ENCODE assay signal across 8 mouse cellular contexts in the genomic region with DNA sequence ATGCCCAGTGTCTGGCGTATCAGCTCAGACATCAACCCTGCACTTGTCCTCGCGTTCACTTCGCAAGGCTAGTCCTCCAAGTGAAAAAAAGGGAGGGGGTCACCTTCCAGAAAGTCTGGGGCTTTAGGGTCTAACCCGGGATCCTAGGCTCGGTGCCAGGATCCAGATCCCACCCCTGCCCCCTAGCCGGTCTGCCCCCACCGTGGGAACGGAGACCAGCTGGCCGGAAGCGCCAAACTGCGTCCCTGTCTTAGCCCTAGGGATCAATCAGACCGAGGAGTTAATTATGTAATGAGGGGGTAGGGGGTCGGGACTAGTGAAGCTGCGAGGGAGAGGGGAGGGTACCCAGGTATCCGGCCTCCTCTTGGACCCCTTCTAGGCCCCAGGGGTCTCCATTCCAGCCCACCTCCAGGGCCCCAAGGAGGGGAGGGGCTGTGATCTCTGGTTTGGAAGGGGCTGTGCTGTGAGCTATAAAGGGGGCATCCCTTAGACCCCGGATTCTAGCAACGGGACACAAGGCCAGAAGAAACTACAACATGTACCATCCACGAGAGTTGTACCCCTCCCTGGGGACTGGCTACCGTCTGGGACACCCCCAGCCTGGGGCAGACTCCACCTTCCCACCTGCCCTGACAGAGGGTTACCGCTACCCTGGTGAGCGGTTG. TPM values are rescaled to one million over a fixed set of nuclear protein-coding genes. Genes with fewer than 3 reads are reported as not detected.
DNase-seq lines count a peak whose midpoint lies in the region; ATAC-seq and TF ChIP-seq lines count a peak whose summit lies in the region.

A gene (plus strand): TSS at position 513 of the 665 bp plus-strand sequence.

- 8% methylated on average over 22 of the region's 22 CpGs for WGBS in heart, embryonic 14.5 days
- 16% methylated on average over 22 of the region's 22 CpGs for WGBS in liver, embryonic 13.5 days (ENCODE audit: insufficient replicate concordance)
- WGBS in stomach, postnatal 0 days, result 7% methylated on average over 22 of the region's 22 CpGs

- no peak for ATAC-seq in heart, embryonic 14.5 days (ENCODE audit: insufficient number of reproducible peaks, insufficient read depth, low FRiP score, low read depth)
- ATAC-seq in liver, embryonic 13.5 days (ENCODE audit: low read depth), result no peak
- no peak for ATAC-seq in stomach, postnatal 0 days (ENCODE audit: low FRiP score, low TSS enrichment)
- no peak for ATAC-seq in erythroid progenitor cell, adult 5-6 weeks (replicated peaks; ENCODE audit: low FRiP score, poor library complexity, severe bottlenecking)

- peaks cover 8% of the 10 kb centered on the region for H3K4me1 ChIP-seq in brown adipose tissue, adult 24 weeks (ENCODE audit: control insufficient read depth, insufficient read depth, insufficient read length, low read length)
- H3K4me1 ChIP-seq in heart, embryonic 14.5 days (ENCODE audit: control insufficient read depth in 2 of 2, insufficient read depth in 2 of 2, low read length in 2 of 2), result peaks cover 18 to 34% of the 10 kb centered on the region in 2 experiments
- peaks cover 65% of the 10 kb centered on the region for H3K4me1 ChIP-seq in liver, embryonic 13.5 days (replicated peaks)
- H3K4me1 ChIP-seq in stomach, postnatal 0 days (replicated peaks; ENCODE audit: control insufficient read depth, insufficient read depth), result peaks cover 9% of the 10 kb centered on the region

- H3K9me3 ChIP-seq in heart, embryonic 14.5 days (ENCODE audit: control insufficient read depth, low read length), result no peaks in the 10 kb centered on the region
- H3K9me3 ChIP-seq in liver, embryonic 13.5 days (replicated peaks), result no peaks in the 10 kb centered on the region
- no peaks in the 10 kb centered on the region for H3K9me3 ChIP-seq in stomach, postnatal 0 days (ENCODE audit: control insufficient read depth, low read length)

- peak within 1 kb of the TSS; percentile 58 for H3K27ac ChIP-seq in brown adipose tissue, adult 24 weeks (replicated peaks; ENCODE audit: low read depth, low read length)
- H3K27ac ChIP-seq in heart, embryonic 14.5 days (replicated peaks in 1 of 2; ENCODE audit: control insufficient read depth in 1 of 2, insufficient read depth in 1 of 2, low read depth in 2 of 2, low read length in 2 of 2), result peak within 1 kb of the TSS in 1 of 2 experiments; percentile 50; a peak in 2 of 4 replicates
- H3K27ac ChIP-seq in liver, embryonic 13.5 days, result peak within 1 kb of the TSS; percentile 26; the same call in 1 of the 2 replicates
- peak within 1 kb of the TSS; percentile 13; the same call in 1 of the 2 replicates for H3K27ac ChIP-seq in stomach, postnatal 0 days (replicated peaks)

- no peaks in the 10 kb centered on the region for H3K27me3 ChIP-seq in heart, embryonic 14.5 days (ENCODE audit: control insufficient read depth, insufficient read depth, low read length)
- no peaks in the 10 kb centered on the region for H3K27me3 ChIP-seq in liver, embryonic 13.5 days
- H3K27me3 ChIP-seq in stomach, postnatal 0 days (ENCODE audit: control insufficient read depth, insufficient read depth, low read length), result no peaks in the 10 kb centered on the region

- TF ChIP-seq CTCF in stomach, postnatal 0 days (IDR thresholded peaks at IDR 0.05; ENCODE audit: low read depth), result no peak

- H3K36me3 ChIP-seq in heart, embryonic 14.5 days (ENCODE audit: control insufficient read depth, insufficient read depth, low read length), result peaks cover 39% of the 10 kb centered on the region
- H3K36me3 ChIP-seq in liver, embryonic 13.5 days, result peaks cover 42% of the 10 kb centered on the region
- peaks cover 10% of the 10 kb centered on the region for H3K36me3 ChIP-seq in stomach, postnatal 0 days (ENCODE audit: control insufficient read depth, insufficient read depth, low read length)

- peak within 1 kb of the TSS; percentile 91 for H3K4me2 ChIP-seq in heart, embryonic 14.5 days (ENCODE audit: low read length)
- peak within 1 kb of the TSS; percentile 88 for H3K4me2 ChIP-seq in liver, embryonic 13.5 days
- peak within 1 kb of the TSS; percentile 95 for H3K4me2 ChIP-seq in stomach, postnatal 0 days (replicated peaks; ENCODE audit: low read depth)

- DNase-seq in heart, adult 11 months, result peak; percentile 97
- DNase-seq in heart, adult 8-10 months (ENCODE audit: low spot score), result no peak
- no peak for DNase-seq in liver, embryonic 13.5 days
- DNase-seq in stomach, postnatal 0 days (ENCODE audit: low spot score), result no peak
- DNase-seq in right cerebral cortex, postnatal 4 days, result no peak

- peak within 1 kb of the TSS; percentile 75 for H3K9ac ChIP-seq in heart, embryonic 14.5 days (ENCODE audit: low read length)
- H3K9ac ChIP-seq in liver, embryonic 13.5 days, result peak within 1 kb of the TSS; percentile 65
- H3K9ac ChIP-seq in stomach, postnatal 0 days (ENCODE audit: low read length), result peak within 1 kb of the TSS; percentile 56

- H3K4me3 ChIP-seq in brown adipose tissue, adult 24 weeks (ENCODE audit: insufficient read depth, low read depth, low read length), result peak within 1 kb of the TSS; percentile 58
- peak within 1 kb of the TSS; percentile 45 to 49 for H3K4me3 ChIP-seq in heart, embryonic 14.5 days (ENCODE audit: control insufficient read depth in 1 of 2, insufficient read depth in 1 of 2, low read depth in 1 of 2, low read length in 2 of 2)
- peak within 1 kb of the TSS; percentile 59 for H3K4me3 ChIP-seq in liver, embryonic 13.5 days (replicated peaks)
- H3K4me3 ChIP-seq in stomach, postnatal 0 days (ENCODE audit: low read depth, low read length), result peak within 1 kb of the TSS; percentile 44

- TF ChIP-seq EP300 in stomach, postnatal 0 days (optimal IDR thresholded peaks at IDR 0.05), result no peak

RNA-seq across cellular contexts. Expression of the gene that starts here (rescaled TPM):
- under 1 TPM; 0.40 to 0.49 (median 0.42) TPM for total RNA-seq in heart, adult 8-10 months (2022)
- polyA plus RNA-seq in brown adipose tissue, adult 24 weeks (2012; ENCODE audit: insufficient read depth, insufficient read length, missing spikeins), result not detected in 2 replicates
- 0.26 TPM in 1 of 2 replicates, not detected in the other for polyA plus RNA-seq in heart, embryonic 14.5 days (2014; fragmentation: Nextera tagmentation; extraction: Ambion mirVana)
- 0.35 and 0.45 TPM in 2 replicates for polyA plus RNA-seq in liver, embryonic 13.5 days (2015; fragmentation: Nextera tagmentation; extraction: Ambion mirVana)
- 0.08 and 0.18 TPM in 2 replicates for polyA plus RNA-seq in stomach, postnatal 0 days (2015; fragmentation: Nextera tagmentation; extraction: Ambion mirVana)
- total RNA-seq in erythroid progenitor cell, adult 5-6 weeks (2015; ENCODE audit: low replicate concordance), result 2.1 and 4.3 TPM in 2 replicates
- 2.6 and 2.7 TPM in 2 replicates for total RNA-seq in erythroid progenitor cell, adult 5-6 weeks (2017; ENCODE audit: low replicate concordance)
